In the genomic region with DNA sequence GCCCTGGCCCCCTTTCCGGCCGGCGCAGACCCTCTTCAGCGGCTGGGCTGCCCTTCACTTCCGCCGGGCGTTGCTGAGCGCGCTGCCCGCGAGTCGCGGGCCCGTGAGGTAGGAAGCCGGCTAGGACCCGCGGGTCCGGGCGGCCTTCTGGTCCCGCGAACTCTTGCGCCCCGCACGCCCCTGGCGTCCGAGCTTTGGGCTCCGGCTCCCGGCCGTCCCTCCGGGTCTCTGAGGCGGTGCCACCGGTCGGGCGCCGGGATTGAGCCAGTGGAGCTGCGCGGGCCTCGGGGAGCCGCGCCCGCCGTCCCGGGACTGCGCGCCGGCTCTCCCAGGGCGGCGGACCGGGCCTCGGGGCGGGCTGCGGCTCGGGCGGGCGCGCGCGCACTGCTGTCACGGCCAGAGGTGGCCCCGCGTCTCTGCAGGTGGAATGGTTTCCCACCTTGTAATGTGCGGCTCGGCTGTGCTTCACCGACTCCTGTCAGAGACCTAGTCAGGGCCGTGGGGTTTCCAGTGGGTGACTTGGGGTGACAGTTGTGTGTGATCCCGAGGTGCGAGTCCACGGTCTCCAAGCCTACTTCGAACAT, we compare ENCODE assay signal across 10 mouse cellular contexts. TPM values are rescaled to one million over a fixed set of nuclear protein-coding genes. Genes with fewer than 3 reads are reported as not detected.
DNase-seq lines count a peak whose midpoint lies in the region; ATAC-seq and TF ChIP-seq lines count a peak whose summit lies in the region.
"Not testable (repeated sequence)": the region's sequence is repeated elsewhere in the genome, so short reads cannot be mapped to it uniquely, and the experiment has no call there.
"Had no signal": no experiment of that assay in that cellular context is flagged by ENCODE, and none has a peak within 500 bp of the region (broad histone marks: within the 10 kb centered on the region; RNA-seq: fewer than 3 reads in every experiment).

No protein-coding gene starts in this region.

- TF ChIP-seq POLR2A in MEL (IDR thresholded peaks at IDR 0.05; ENCODE audit: control insufficient read depth in 1 of 2, insufficient read depth in 1 of 2, low read depth in 1 of 2, low read length in 2 of 2, poor library complexity in 1 of 2), result peak in 1 of 2 experiments; percentile 37; a peak in 1 of 4 replicates
- not testable (repeated sequence) for TF ChIP-seq POLR2A in olfactory bulb, adult 2 months (IDR thresholded peaks at IDR 0.05; ENCODE audit: insufficient read depth, low read depth, low read length)

- TF ChIP-seq RAD21 in MEL (IDR thresholded peaks at IDR 0.05; ENCODE audit: low read depth, low read length), result not testable (repeated sequence)

- H3K36me3 ChIP-seq in MEL (ENCODE audit: control insufficient read depth in 1 of 2, insufficient read depth in 2 of 2, low read length in 2 of 2); forebrain, postnatal 0 days (ENCODE audit: insufficient read depth); hindbrain, embryonic 15.5 days; macrophage (ENCODE audit: inconsistent target): not testable (repeated sequence)

- intact Hi-C loops in left cerebral cortex, adult 2 months (cut with DNase I), result loop anchor here (5.0 kb wide), 3 partner anchors 47 to 343 kb away; partner anchors contain the start of genes Cog4 and Sf3b3

- TF ChIP-seq EP300 in MEL (IDR thresholded peaks at IDR 0.05; ENCODE audit: low read depth in 1 of 2, low read length in 2 of 2), result not testable (repeated sequence)

- not testable (repeated sequence) for ATAC-seq in forebrain, postnatal 0 days; hindbrain, embryonic 15.5 days (ENCODE audit: low FRiP score, low read depth)

- peak overlapping the region; percentile 80 for H3K9ac ChIP-seq in MEL (ENCODE audit: control insufficient read depth, low read depth, low read length, poor library complexity, severe bottlenecking)
- H3K9ac ChIP-seq in forebrain, postnatal 0 days, result peak overlapping the region; percentile 64
- H3K9ac ChIP-seq in hindbrain, embryonic 15.5 days, result peak overlapping the region; percentile 65

- whole genome bisulfite sequencing in forebrain, postnatal 0 days, result 6% methylated on average over 55 of the region's 69 CpGs
- under 1% methylated on average over 60 of the region's 69 CpGs for WGBS in hindbrain, embryonic 15.5 days
- WGBS in macrophage (ENCODE audit: missing documents), result 0% methylated on average over 34 of the region's 69 CpGs
- under 1% methylated on average over 69 of the region's 69 CpGs for WGBS in olfactory bulb, adult 2 months

- peak overlapping the region; percentile 80 for H3K4me2 ChIP-seq in forebrain, postnatal 0 days (ENCODE audit: low read depth)
- H3K4me2 ChIP-seq in hindbrain, embryonic 15.5 days, result peak overlapping the region; percentile 70

- DNase-seq in MEL (ENCODE audit: low read depth, low spot score), result peak; percentile 39
- peak; percentile 46 for DNase-seq in cerebellum, adult 9-11 months
- peak; percentile 3 for DNase-seq in forebrain, postnatal 0 days
- DNase-seq in left cerebral cortex, adult 2 months (ENCODE audit: extremely low spot score in 1 of 2, low spot score in 2 of 2), result peak; percentile 16 to 17
- peak; percentile 16 to 17 for DNase-seq in thymus, postnatal 10 days (ENCODE audit: low spot score in 2 of 2)

- H3K27me3 ChIP-seq in MEL (ENCODE audit: control insufficient read depth in 1 of 2, insufficient read depth in 2 of 2, low read length in 2 of 2); forebrain, postnatal 0 days (ENCODE audit: insufficient read depth, low read length); hindbrain, embryonic 15.5 days: not testable (repeated sequence)

- not testable (repeated sequence) for H3K4me1 ChIP-seq in MEL (ENCODE audit: control insufficient read depth in 1 of 2, insufficient read depth in 2 of 2, low read length in 2 of 2); forebrain, postnatal 0 days (ENCODE audit: insufficient read depth)
- H3K4me1 ChIP-seq in hindbrain, embryonic 15.5 days (replicated peaks), result peaks cover 23% of the 10 kb centered on the region
- H3K4me1 ChIP-seq in olfactory bulb, adult 2 months (ENCODE audit: control insufficient read depth, insufficient read depth, low read length), result peaks cover 10% of the 10 kb centered on the region; the same call in 1 of the 2 replicates

- not testable (repeated sequence) for H3K27ac ChIP-seq in MEL (ENCODE audit: control insufficient read depth, low read depth, low read length); forebrain, postnatal 0 days (ENCODE audit: low read depth, low read length); macrophage; olfactory bulb, adult 2 months (ENCODE audit: insufficient read depth, low read depth, low read length)
- H3K27ac ChIP-seq in hindbrain, embryonic 15.5 days (replicated peaks), result peak overlapping the region; percentile 65; the same call in 1 of the 2 replicates
- H3K27ac ChIP-seq in left cerebral cortex, adult 2 months, result peak overlapping the region; percentile 97

- peaks cover 11% of the 10 kb centered on the region for H3K79me2 ChIP-seq in MEL (ENCODE audit: control insufficient read depth, insufficient read depth, low read length, poor library complexity)
- H3K79me2 ChIP-seq in macrophage (ENCODE audit: inconsistent target), result peaks cover 38% of the 10 kb centered on the region; the same call in 1 of the 2 replicates

- not testable (repeated sequence) for TF ChIP-seq CTCF in MEL (IDR thresholded peaks at IDR 0.05 in 2 of 3, conservative IDR thresholded peaks at IDR 0.05 in 1 of 3; ENCODE audit: control insufficient read depth in 1 of 3, insufficient read depth in 1 of 3, low read depth in 2 of 3, low read length in 3 of 3, poor library complexity in 1 of 3, severe bottlenecking in 1 of 3); forebrain, postnatal 0 days (IDR thresholded peaks at IDR 0.05; ENCODE audit: low read depth); left cerebral cortex, adult 2 months (IDR thresholded peaks at IDR 0.05); olfactory bulb, adult 2 months (IDR thresholded peaks at IDR 0.05; ENCODE audit: insufficient read depth, low read depth, low read length)

- H3K4me3 ChIP-seq in MEL (ENCODE audit: control insufficient read depth in 1 of 2, insufficient read depth in 1 of 2, low read depth in 2 of 2, low read length in 2 of 2), result peak overlapping the region; percentile 86 to 90
- peak overlapping the region; percentile 65 for H3K4me3 ChIP-seq in forebrain, postnatal 0 days (ENCODE audit: low read depth, low read length)
- peak overlapping the region; percentile 75 for H3K4me3 ChIP-seq in hindbrain, embryonic 15.5 days
- H3K4me3 ChIP-seq in left cerebral cortex, adult 2 months, result peak overlapping the region; percentile 89
- peak overlapping the region; percentile 33 for H3K4me3 ChIP-seq in macrophage (ENCODE audit: inconsistent target)
- H3K4me3 ChIP-seq in olfactory bulb, adult 2 months (ENCODE audit: insufficient read depth, low read depth, low read length), result peak overlapping the region; percentile 98

- not testable (repeated sequence) for H3K9me3 ChIP-seq in MEL (replicated peaks; ENCODE audit: insufficient read depth, low read length); forebrain, postnatal 0 days (ENCODE audit: low read length); hindbrain, embryonic 15.5 days

RNA-seq across cellular contexts. Expression of gene Pdpr, which starts 0.4 kb away (rescaled TPM):
- total RNA-seq in MEL (2012; rRNA removed), result 13.0 and 13.5 TPM in 2 replicates
- polyA plus RNA-seq in MEL (2012; ENCODE audit: insufficient read depth in 1 of 2, insufficient read length in 2 of 2, low read depth in 1 of 2, low replicate concordance in 2 of 2, missing spikeins in 1 of 2) (10 to 100 TPM in 1 of 2 experiments, not detected in 1; 13.4 TPM), macrophage (2018) (4.9 to 9.3 TPM (median 8.4 TPM) in 3 replicates)
- 27.5 and 31.5 TPM in 2 replicates for total RNA-seq in forebrain, postnatal 0 days (2014; rRNA removed)
- 5.8 and 9.3 TPM in 2 replicates for polyA plus RNA-seq in forebrain, postnatal 0 days (2015; fragmentation: Nextera tagmentation; extraction: Ambion mirVana)
- 10.2 and 11.0 TPM in 2 replicates for polyA plus RNA-seq in hindbrain, embryonic 15.5 days (2015; fragmentation: Nextera tagmentation; extraction: Ambion mirVana)
- 10 to 100 TPM; 31.2 to 31.9 TPM for total RNA-seq in left cerebral cortex, adult 2 months (2021)
- total RNA-seq in macrophage (2018; cell fraction: chromatin; rRNA removed), result 10 to 100 TPM in 15 of 26 experiments, 1 to 10 TPM in 11; 1.7 to 26.2 (median 10.9) TPM
- 10 to 100 TPM in 24 of 26 experiments, 1 to 10 TPM in 2; 7.6 to 22.6 (median 13.8) TPM for total RNA-seq in macrophage (2018; cell fraction: cytosol; rRNA removed)
- 10 to 100 TPM in 18 of 26 experiments, 1 to 10 TPM in 8; 4.9 to 25.3 (median 13.3) TPM for total RNA-seq in macrophage (2018; cell fraction: nucleus; rRNA removed)
- 61.5 TPM in 1 of 2 replicates, not detected in the other for polyA plus RNA-seq in olfactory bulb, adult 2 months (2012; ENCODE audit: insufficient read depth, insufficient read length, low replicate concordance, missing spikeins)

RNA-seq across cellular contexts. Expression of gene Clec18a, which starts 2.6 kb away (rescaled TPM):
- total RNA-seq in MEL (2012; rRNA removed), result not detected in 2 replicates
- polyA plus RNA-seq in MEL (2012; ENCODE audit: insufficient read depth in 1 of 2, insufficient read length in 2 of 2, low read depth in 1 of 2, low replicate concordance in 2 of 2, missing spikeins in 1 of 2) (not detected), macrophage (2018) (not detected in 3 replicates)
- total RNA-seq in forebrain, postnatal 0 days (2014; rRNA removed), result 0.33 and 0.38 TPM in 2 replicates
- polyA plus RNA-seq in forebrain, postnatal 0 days (2015; fragmentation: Nextera tagmentation; extraction: Ambion mirVana), result 0.42 and 0.54 TPM in 2 replicates
- polyA plus RNA-seq in hindbrain, embryonic 15.5 days (2015; fragmentation: Nextera tagmentation; extraction: Ambion mirVana), result 0.52 and 0.92 TPM in 2 replicates
- 1 to 10 TPM; 3.7 to 6.4 TPM for total RNA-seq in left cerebral cortex, adult 2 months (2021)
- not detected for total RNA-seq in macrophage (2018; cell fraction: chromatin; rRNA removed)
- not detected for total RNA-seq in macrophage (2018; cell fraction: cytosol; rRNA removed)
- total RNA-seq in macrophage (2018; cell fraction: nucleus; rRNA removed), result not detected
- polyA plus RNA-seq in olfactory bulb, adult 2 months (2012; ENCODE audit: insufficient read depth, insufficient read length, low replicate concordance, missing spikeins), result not detected in 2 replicates
- polyA plus RNA-seq: large intestine, adult 2 months had no signal

RNA-seq across cellular contexts. Expression of gene Exosc6, which starts 38.7 kb away (rescaled TPM):
- total RNA-seq in MEL (2012; rRNA removed), result 19.2 and 26.4 TPM in 2 replicates
- 1 to 10 TPM in 1 of 2 experiments, not detected in 1; 8.0 TPM for polyA plus RNA-seq in MEL (2012; ENCODE audit: insufficient read depth in 1 of 2, insufficient read length in 2 of 2, low read depth in 1 of 2, low replicate concordance in 2 of 2, missing spikeins in 1 of 2)
- total RNA-seq in forebrain, postnatal 0 days (2014; rRNA removed), result 2.8 TPM in 1 of 2 replicates, not detected in the other
- not detected in 2 replicates for polyA plus RNA-seq in forebrain, postnatal 0 days (2015; fragmentation: Nextera tagmentation; extraction: Ambion mirVana)
- polyA plus RNA-seq in hindbrain, embryonic 15.5 days (2015; fragmentation: Nextera tagmentation; extraction: Ambion mirVana), result not detected in 2 replicates
- not detected for total RNA-seq in left cerebral cortex, adult 2 months (2021)
- total RNA-seq in macrophage (2018; cell fraction: chromatin; rRNA removed), result not detected
- total RNA-seq in macrophage (2018; cell fraction: cytosol; rRNA removed), result not detected
- not detected for total RNA-seq in macrophage (2018; cell fraction: nucleus; rRNA removed)
- polyA plus RNA-seq in macrophage (2018), result 0.31 TPM in 1 of 3 replicates, not detected in the others
- not detected in 2 replicates for polyA plus RNA-seq in olfactory bulb, adult 2 months (2012; ENCODE audit: insufficient read depth, insufficient read length, low replicate concordance, missing spikeins)
- polyA plus RNA-seq: frontal cortex, adult 2 months; large intestine, adult 2 months had no signal

Comparison
In these comparisons a context has a peak if more than half of its experiments do, and no peak if none do; other contexts are left out.
1. H3K4me3 ChIP-seq: peak in every context shown above with its lines; median percentile 98 in olfactory bulb, adult 2 months; 89 in left cerebral cortex, adult 2 months; 88 in MEL; 75 in hindbrain, embryonic 15.5 days; 65 in forebrain, postnatal 0 days; 33 in macrophage.